Mouse (Mus musculus) small intestine, adult 2 months (tissue): ENCODE results near the gene Atp2b4.
"Not testable (repeated sequence)": the region's sequence is repeated elsewhere in the genome, so short reads cannot be mapped to it uniquely, and the experiment has no call there.

Experiments
- CTCF ChIP-seq: fragments of 200-500 bp; IDR thresholded peaks from 2 replicates; pipeline ENCODE4 v1.5.1; 2012; ENCODE audit warnings: low read depth, mild to moderate bottlenecking, control low read depth, inconsistent platforms, low read length, moderate library complexity, mixed read lengths; ENCODE audit not compliant: insufficient replicate concordance, insufficient read length; ENCODE audit errors: extremely low read depth
- POLR2A ChIP-seq: fragments of 200-500 bp; IDR thresholded peaks from 2 replicates; pipeline ENCODE4 v1.6.1; 2012; ENCODE audit warnings: low read depth, mild to moderate bottlenecking, control low read depth, inconsistent platforms, low read length, moderate library complexity

DNA sequence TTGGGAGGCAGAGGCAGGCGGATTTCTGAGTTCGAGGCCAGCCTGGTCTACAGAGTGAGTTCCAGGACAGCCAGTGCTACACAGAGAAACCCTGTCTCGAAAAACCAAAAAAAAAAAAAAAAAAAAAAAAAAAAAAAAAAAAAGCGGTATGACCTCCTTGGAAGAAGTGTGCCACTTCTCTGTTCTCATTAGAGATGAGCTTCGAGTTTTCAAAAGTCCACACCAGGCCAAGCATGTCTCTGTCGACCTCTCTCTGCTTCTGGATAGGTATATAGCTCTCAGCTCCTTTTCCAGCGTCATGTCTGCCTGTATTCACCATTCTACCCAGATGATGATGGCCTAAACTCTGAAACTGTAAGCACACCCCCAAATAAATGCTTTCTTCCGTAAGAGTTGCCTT is 135.1 kb downstream of the Atp2b4 start:
- TF ChIP-seq POLR2A, CTCF: not testable (repeated sequence)
